Mouse (Mus musculus) liver, adult 2 months (tissue): ENCODE measurements at regions not wholly inside any gene's neighbourhood (a gene's known extent, or its start where the extent isn't known, plus 50 kb on each side); places are given as distances from the start of the nearest gene placed in this dataset.

Source experiments
- CTCF ChIP-seq: fragments of 200-500 bp; IDR thresholded peaks from 2 replicates; pipeline ENCODE4 v1.5.1; 2011; ENCODE audit warnings: low read depth, low read length, control low read depth
- POLR2A ChIP-seq: fragments of 200-500 bp; IDR thresholded peaks from 2 replicates; pipeline ENCODE4 v1.6.1; 2011; ENCODE audit warnings: low read length, control low read depth; ENCODE audit not compliant: insufficient read depth; ENCODE audit errors: extremely low read depth

GRCm38 (mm10) chr7:116615984-116616383, 111.8 kb downstream of the Nucb2 start:
- TF ChIP-seq POLR2A (no peak), CTCF (no peak)
